Mouse (Mus musculus) macrophage (primary cell): ENCODE measurements around the gene Map1lc3b. TPM values are rescaled to one million over a fixed set of nuclear protein-coding genes. Genes with fewer than 3 reads are reported as not detected.
"Not testable (repeated sequence)": the region's sequence is repeated elsewhere in the genome, so short reads cannot be mapped to it uniquely, and the experiment has no call there.

ENCODE experiments used
- H3K27ac ChIP-seq: fragments of 350-480 bp; formaldehyde crosslinking; 2 replicates; pipeline ENCODE4 v1.9.0; 2021
- H3K36me3 ChIP-seq: fragments of 350-480 bp; formaldehyde crosslinking; 2 replicates; pipeline ENCODE4 v1.9.0; 2021; ENCODE audit errors: inconsistent target
- H3K4me3 ChIP-seq: fragments of 350-480 bp; formaldehyde crosslinking; 2 replicates; pipeline ENCODE4 v1.9.0; 2021; ENCODE audit errors: inconsistent target
- H3K79me2 ChIP-seq: fragments of 350-480 bp; formaldehyde crosslinking; 2 replicates; pipeline ENCODE4 v1.9.0; 2021; ENCODE audit errors: inconsistent target
- WGBS: methylation state at CpG from one replicate; pipeline ENCODE4 v1.1.7; 2026; ENCODE audit warnings: inconsistent platforms; ENCODE audit not compliant: missing documents; 5-methylcytosine and 5-hydroxymethylcytosine counted together
- polyA plus RNA-seq: library from polyadenylated mRNA; stranded (reverse); fragments of 250-400 nt; gene quantifications from 3 replicates; pipeline ENCODE4 v1.2.4, GENCODE M21; 2018; ENCODE audit warnings: inconsistent platforms

Map1lc3b gene
- polyA plus RNA-seq, 1 experiment from 2014 or later = 103 TPM

- H3K36me3 ChIP-seq = no peaks in the 10 kb centered on the region
- WGBS = 49% methylated on average over 8 of the region's 8 CpGs
Observed at GRCm38 (mm10) chr8:121583653-121584052, 6.5 kb upstream of the Map1lc3b start.

GRCm38 (mm10) chr8:121584730-121585129 lies 5.4 kb upstream of the Map1lc3b start:
- H3K36me3 ChIP-seq = no peaks in the 10 kb centered on the region
- no peaks in the 10 kb centered on the region for H3K79me2 ChIP-seq
- peak overlapping the region; percentile 31 for H3K27ac ChIP-seq
- peak overlapping the region; percentile 41 for H3K4me3 ChIP-seq
- 28% methylated on average over 11 of the region's 13 CpGs for WGBS

More at GRCm38 (mm10) chr8:121583653-121584052, 6.5 kb upstream of the Map1lc3b start:
- Histone ChIP-seq H3K4me3 (no peak overlapping the region), H3K79me2 (no peaks in the 10 kb centered on the region), H3K27ac (no peak overlapping the region)

GRCm38 (mm10) chr8:121585159-121585825 lies 4.9 kb upstream of the Map1lc3b start:
- H3K27ac ChIP-seq = peak overlapping the region; percentile 34
- peak overlapping the region; percentile 41 for H3K4me3 ChIP-seq
- H3K79me2 ChIP-seq = no peaks in the 10 kb centered on the region; the same call in 1 of the 2 replicates
- WGBS = 1% methylated on average over 46 of the region's 47 CpGs
- no peaks in the 10 kb centered on the region for H3K36me3 ChIP-seq

GRCm38 (mm10) chr8:121588750-121589149 lies 1.4 kb upstream of the Map1lc3b start:
- no peak overlapping the region for H3K27ac ChIP-seq
- H3K79me2 ChIP-seq = peaks cover 33% of the 10 kb centered on the region
- peaks cover 6% of the 10 kb centered on the region for H3K36me3 ChIP-seq
- no peak overlapping the region for H3K4me3 ChIP-seq
- WGBS = 100% methylated on average over 4 of the region's 4 CpGs

- WGBS = 92% methylated on average over 2 of the region's 2 CpGs
- Histone ChIP-seq H3K79me2 (peaks cover 38% of the 10 kb centered on the region), H3K36me3 (peaks cover 11% of the 10 kb centered on the region), H3K4me3 (no peak overlapping the region), H3K27ac (no peak overlapping the region)
Observed at GRCm38 (mm10) chr8:121589205-121589726, 895 bp upstream of the Map1lc3b start.

GRCm38 (mm10) chr8:121591178-121592066 lies 1.3 kb downstream of the Map1lc3b start:
- Histone ChIP-seq H3K79me2 (peaks cover 49% of the 10 kb centered on the region), H3K36me3 (peaks cover 30% of the 10 kb centered on the region), H3K27ac (peak overlapping the region; percentile 43), H3K4me3 (peak overlapping the region; percentile 94)
- 20% methylated on average over 20 of the region's 20 CpGs for WGBS

GRCm38 (mm10) chr8:121593293-121593692 lies 3.1 kb downstream of the Map1lc3b start:
- Histone ChIP-seq H3K27ac (no peak overlapping the region), H3K79me2 (peaks cover 49% of the 10 kb centered on the region), H3K4me3 (no peak overlapping the region), H3K36me3 (peaks cover 44% of the 10 kb centered on the region)
- WGBS = 95% methylated on average over 5 of the region's 5 CpGs

- Histone ChIP-seq H3K27ac (no peak overlapping the region), H3K79me2 (peaks cover 49% of the 10 kb centered on the region), H3K36me3 (peaks cover 44% of the 10 kb centered on the region), H3K4me3 (no peak overlapping the region)
- WGBS = 57% methylated on average over 8 of the region's 9 CpGs
Observed at GRCm38 (mm10) chr8:121593983-121594382, 3.8 kb downstream of the Map1lc3b start.

GRCm38 (mm10) chr8:121597492-121597891 lies 7.3 kb downstream of the Map1lc3b start:
- WGBS = 77% methylated on average over 2 of the region's 2 CpGs
- not testable (repeated sequence) for H3K27ac ChIP-seq, H3K4me3 ChIP-seq
- Histone ChIP-seq H3K36me3 (peaks cover 44% of the 10 kb centered on the region), H3K79me2 (peaks cover 29% of the 10 kb centered on the region)

GRCm38 (mm10) chr8:121598190-121598589 lies 8.0 kb downstream of the Map1lc3b start:
- Histone ChIP-seq H3K27ac (no peak overlapping the region), H3K36me3 (peaks cover 43% of the 10 kb centered on the region), H3K79me2 (peaks cover 22% of the 10 kb centered on the region), H3K4me3 (no peak overlapping the region)
- WGBS = 95% methylated on average over 7 of the region's 7 CpGs

- 27% methylated on average over 7 of the region's 7 CpGs for WGBS
- Histone ChIP-seq H3K36me3 (peaks cover 36% of the 10 kb centered on the region), H3K4me3 (no peak overlapping the region), H3K27ac (no peak overlapping the region), H3K79me2 (peaks cover 15% of the 10 kb centered on the region)
Observed at GRCm38 (mm10) chr8:121598892-121599291, 8.7 kb downstream of the Map1lc3b start.

- WGBS = 95% methylated on average over 13 of the region's 14 CpGs
- Histone ChIP-seq H3K4me3 (no peak overlapping the region), H3K27ac (no peak overlapping the region), H3K79me2 (peaks cover 5% of the 10 kb centered on the region; the same call in 1 of the 2 replicates), H3K36me3 (peaks cover 27% of the 10 kb centered on the region)
Observed at GRCm38 (mm10) chr8:121599842-121600241, 9.7 kb downstream of the Map1lc3b start.

- 92% methylated on average over 12 of the region's 12 CpGs for WGBS
- Histone ChIP-seq H3K36me3 (peaks cover 8% of the 10 kb centered on the region; the same call in 1 of the 2 replicates), H3K79me2 (no peaks in the 10 kb centered on the region), H3K27ac (no peak overlapping the region), H3K4me3 (no peak overlapping the region)
Observed at GRCm38 (mm10) chr8:121602411-121602810, 12.2 kb downstream of the Map1lc3b start.

- no peak overlapping the region for H3K4me3 ChIP-seq
- H3K79me2 ChIP-seq = no peaks in the 10 kb centered on the region
- no peak overlapping the region for H3K27ac ChIP-seq
- H3K36me3 ChIP-seq = peaks cover 3% of the 10 kb centered on the region; the same call in 1 of the 2 replicates
- WGBS = 14% methylated on average over 3 of the region's 3 CpGs
Observed at GRCm38 (mm10) chr8:121602860-121603259, 12.7 kb downstream of the Map1lc3b start.

GRCm38 (mm10) chr8:121603801-121604200 lies 13.6 kb downstream of the Map1lc3b start:
- Histone ChIP-seq H3K27ac (no peak overlapping the region), H3K79me2 (no peaks in the 10 kb centered on the region), H3K36me3 (no peaks in the 10 kb centered on the region), H3K4me3 (no peak overlapping the region)
- 93% methylated on average over 12 of the region's 12 CpGs for WGBS
